Mouse (Mus musculus) cortical plate, adult 2 months (tissue): ENCODE results near the gene Gna14.

Experiments used
- CTCF ChIP-seq: fragments of 200-500 bp; IDR thresholded peaks from 2 replicates; pipeline ENCODE4 v1.5.1; 2011; ENCODE audit warnings: mild to moderate bottlenecking, control low read depth, low read length; ENCODE audit not compliant: insufficient read depth; ENCODE audit errors: extremely low read depth
- POLR2A ChIP-seq: fragments of 200-500 bp; IDR thresholded peaks from 2 replicates; pipeline ENCODE4 v1.6.1; 2011; ENCODE audit warnings: mild to moderate bottlenecking, low read length, control low read depth; ENCODE audit not compliant: insufficient read depth; ENCODE audit errors: extremely low read depth

DNA sequence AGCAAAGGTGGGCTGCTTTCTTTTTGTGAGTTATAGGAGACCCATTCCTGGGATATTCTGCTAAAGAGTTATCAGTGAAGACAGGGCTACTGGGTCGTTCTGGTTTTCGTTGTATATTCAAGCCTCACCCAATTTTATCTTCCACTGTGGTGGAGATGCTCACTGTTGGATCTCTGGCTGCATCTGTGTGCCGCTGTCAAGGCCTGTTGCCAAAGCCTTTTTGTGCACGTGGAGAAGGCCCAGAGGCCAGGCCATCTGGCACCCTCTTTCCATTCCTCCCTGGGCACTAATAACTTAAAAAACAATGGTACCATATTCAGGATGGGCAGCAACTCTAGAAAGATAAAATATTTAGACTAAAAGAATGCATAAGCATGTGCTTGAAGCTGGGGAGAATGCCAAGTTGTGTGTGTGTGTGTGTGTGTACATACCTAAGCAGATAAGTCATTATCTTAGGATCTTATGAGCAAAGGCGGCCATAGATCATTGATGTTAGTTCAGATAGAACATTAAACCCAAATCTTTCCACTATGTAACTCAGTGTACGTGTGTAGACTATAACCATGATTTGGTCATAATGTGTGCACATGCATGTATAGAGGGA lies 45.3 kb upstream of the Gna14 start:
- no peak for TF ChIP-seq CTCF
- TF ChIP-seq POLR2A: no peak
